Mouse (Mus musculus): ENCODE measurements at regions not wholly inside any gene's neighbourhood (a gene's known extent, or its start where the extent isn't known, plus 50 kb on each side); places are given as distances from the start of the nearest gene placed in this dataset.

DNA sequence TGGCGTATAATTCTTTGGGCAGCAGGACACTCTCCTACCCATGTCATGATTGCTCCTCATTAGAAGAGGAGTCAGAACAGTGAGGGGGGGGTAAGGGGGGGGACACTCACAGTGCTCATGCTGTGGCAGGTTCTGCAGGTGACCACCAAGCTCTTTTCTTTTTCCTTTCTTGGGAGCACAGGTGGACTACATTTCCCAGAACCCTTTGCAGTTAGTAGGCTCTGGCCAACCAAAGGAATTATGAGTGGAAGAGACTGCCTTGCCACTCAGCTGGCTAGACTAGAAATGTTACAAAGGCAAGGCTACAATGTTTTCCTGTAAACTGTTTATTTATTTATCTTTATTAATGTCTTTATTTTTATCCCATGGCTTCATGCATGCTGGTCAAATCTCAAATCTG lies 53.6 kb upstream of the Ifnlr1 start:
- Histone ChIP-seq H3K4me2 (no peak overlapping the region), H3K36me3 (ENCODE audit: control insufficient read depth, insufficient read depth, low read length) (no peaks in the 10 kb centered on the region), H3K4me1 (replicated peaks; ENCODE audit: control insufficient read depth, insufficient read depth, low read length) (no peaks in the 10 kb centered on the region), H3K9ac (ENCODE audit: low read depth, low read length) (no peak overlapping the region), H3K9me3 (ENCODE audit: control insufficient read depth, low read length) (no peaks in the 10 kb centered on the region), H3K27me3 (replicated peaks; ENCODE audit: control insufficient read depth, insufficient read depth, low read length) (no peaks in the 10 kb centered on the region), H3K4me3 (ENCODE audit: low read depth, low read length) (no peak overlapping the region), H3K27ac (ENCODE audit: low read depth, low read length) (no peak overlapping the region)
- DNase-seq (ENCODE audit: low spot score) (no peak), ATAC-seq (replicated peaks; ENCODE audit: low FRiP score) (no peak)
- 95% methylated on average over 1 of the region's 1 CpGs for WGBS

DNA sequence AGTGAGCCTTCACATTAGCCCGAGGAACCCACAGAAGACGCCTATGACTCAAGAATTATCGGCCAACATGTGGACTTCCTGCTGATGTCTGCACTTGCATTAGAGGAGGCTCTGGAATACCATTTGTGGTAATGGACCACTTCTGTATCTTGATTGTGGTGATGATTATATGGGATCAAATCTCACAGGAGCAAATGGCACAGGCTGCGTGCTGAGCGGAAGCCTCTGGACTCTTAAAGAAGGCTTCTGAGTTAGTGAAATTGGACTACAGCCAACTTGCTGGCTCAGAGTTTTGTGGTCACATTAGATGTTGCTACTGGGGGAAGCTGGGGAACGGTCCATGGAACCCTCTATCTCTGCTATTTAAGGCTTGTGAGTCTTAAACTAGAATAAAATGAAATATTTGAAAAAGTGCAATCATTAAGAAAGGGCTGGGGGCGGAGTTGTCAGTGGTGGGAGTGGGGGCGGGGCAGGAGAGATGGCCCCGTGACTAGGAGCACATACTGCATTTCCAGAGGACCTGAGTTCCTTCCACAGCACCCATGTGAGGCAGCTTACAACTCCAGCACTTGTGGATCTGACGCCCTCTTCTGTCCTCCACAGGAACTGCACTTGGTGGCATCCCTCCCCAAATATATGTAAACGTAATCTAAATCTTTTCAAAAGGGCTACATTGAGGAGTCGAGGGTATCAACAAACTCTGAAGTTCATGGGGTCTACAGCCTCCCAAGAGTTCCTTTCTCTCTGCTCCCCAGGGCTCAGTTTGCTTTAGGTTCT lies 56.1 kb upstream of the Ifnlr1 start:
- WGBS = 86% methylated on average over 12 of the region's 12 CpGs
- H3K27me3 ChIP-seq (replicated peaks; ENCODE audit: control insufficient read depth, insufficient read depth, low read length) = no peaks in the 10 kb centered on the region
- no peak for DNase-seq (ENCODE audit: low spot score)

GRCm38 (mm10) chr4:135626461-135626860 lies 53.0 kb upstream of the Grhl3 start:
- Histone ChIP-seq H3K4me3 (ENCODE audit: low read depth, low read length) (no peak overlapping the region), H3K9me3 (ENCODE audit: control insufficient read depth, low read length) (no peaks in the 10 kb centered on the region), H3K36me3 (ENCODE audit: control insufficient read depth, insufficient read depth, low read length) (no peaks in the 10 kb centered on the region), H3K9ac (ENCODE audit: low read depth, low read length) (no peak overlapping the region), H3K27me3 (replicated peaks; ENCODE audit: control insufficient read depth, insufficient read depth, low read length) (no peaks in the 10 kb centered on the region), H3K4me2 (no peak overlapping the region), H3K27ac (ENCODE audit: low read depth, low read length) (no peak overlapping the region), H3K4me1 (replicated peaks; ENCODE audit: control insufficient read depth, insufficient read depth, low read length) (peaks cover 24% of the 10 kb centered on the region)
- no peak for ATAC-seq (replicated peaks; ENCODE audit: low FRiP score)
- WGBS = 86% methylated on average over 15 of the region's 15 CpGs
- no peak for DNase-seq (ENCODE audit: low spot score)

More for the DNA sequence above, 56.1 kb upstream of the Ifnlr1 start:
- Histone ChIP-seq H3K27ac (ENCODE audit: low read depth, low read length) (no peak overlapping the region), H3K4me3 (ENCODE audit: low read depth, low read length) (no peak overlapping the region), H3K36me3 (ENCODE audit: control insufficient read depth, insufficient read depth, low read length) (no peaks in the 10 kb centered on the region), H3K9ac (ENCODE audit: low read depth, low read length) (no peak overlapping the region), H3K4me1 (replicated peaks; ENCODE audit: control insufficient read depth, insufficient read depth, low read length) (no peaks in the 10 kb centered on the region), H3K9me3 (ENCODE audit: control insufficient read depth, low read length) (no peaks in the 10 kb centered on the region), H3K4me2 (no peak overlapping the region)
- no peak for ATAC-seq (replicated peaks; ENCODE audit: low FRiP score)

DNA sequence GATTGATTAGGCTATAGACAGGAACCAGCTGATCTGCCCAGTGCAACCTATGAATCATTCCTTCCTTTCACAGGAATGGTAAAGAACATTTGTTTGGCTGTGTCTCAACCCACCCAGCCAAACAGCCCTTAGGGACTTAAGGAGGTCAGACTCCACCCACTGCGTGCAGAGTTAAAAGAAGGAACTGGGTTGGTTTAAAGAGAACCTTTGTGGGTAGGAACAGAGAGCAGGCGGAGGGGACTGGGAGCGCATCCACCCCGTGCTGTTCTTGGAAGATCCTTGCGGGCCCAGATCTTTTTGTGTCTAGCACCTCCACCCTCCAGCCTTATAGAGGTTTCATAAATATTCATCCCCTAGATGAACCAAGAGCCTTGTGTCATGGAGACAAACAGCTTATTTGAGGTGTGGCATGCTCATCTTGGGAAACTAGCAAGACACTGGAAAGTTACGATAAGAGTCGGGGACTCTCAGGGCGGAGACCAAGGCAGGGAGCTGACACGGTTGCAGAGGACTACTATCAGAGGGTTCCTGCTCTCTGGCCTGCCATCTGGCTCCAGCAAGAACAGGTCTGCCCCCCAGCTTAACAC lies 49.8 kb upstream of the Grhl3 start:
- peaks cover 27% of the 10 kb centered on the region for H3K4me1 ChIP-seq (replicated peaks; ENCODE audit: control insufficient read depth, insufficient read depth, low read length)
- H3K27me3 ChIP-seq (replicated peaks; ENCODE audit: control insufficient read depth, insufficient read depth, low read length) = peaks cover 7% of the 10 kb centered on the region
- peak; percentile 52 for DNase-seq (ENCODE audit: low spot score)
- ATAC-seq (replicated peaks; ENCODE audit: low FRiP score) = peak; percentile 98
- H3K36me3 ChIP-seq (ENCODE audit: control insufficient read depth, insufficient read depth, low read length) = no peaks in the 10 kb centered on the region
- H3K9me3 ChIP-seq (ENCODE audit: control insufficient read depth, low read length) = no peaks in the 10 kb centered on the region
- H3K9ac ChIP-seq (ENCODE audit: low read depth, low read length) = peak overlapping the region; percentile 4; the same call in 1 of the 2 replicates
- 52% methylated on average over 9 of the region's 9 CpGs for WGBS
- H3K4me3 ChIP-seq (ENCODE audit: low read depth, low read length) = no peak overlapping the region
- H3K4me2 ChIP-seq = peak overlapping the region; percentile 36
- peak overlapping the region; percentile 91 for H3K27ac ChIP-seq (ENCODE audit: low read depth, low read length)
